Mouse (Mus musculus): ENCODE data around the gene Olfr67. TPM values are rescaled to one million over a fixed set of nuclear protein-coding genes. Genes with fewer than 3 reads are reported as not detected.
"Not testable (repeated sequence)": the region's sequence is repeated elsewhere in the genome, so short reads cannot be mapped to it uniquely, and the experiment has no call there.

Gene Olfr67
- polyA plus RNA-seq, 1 experiment from 2014 or later, result not detected

DNA sequence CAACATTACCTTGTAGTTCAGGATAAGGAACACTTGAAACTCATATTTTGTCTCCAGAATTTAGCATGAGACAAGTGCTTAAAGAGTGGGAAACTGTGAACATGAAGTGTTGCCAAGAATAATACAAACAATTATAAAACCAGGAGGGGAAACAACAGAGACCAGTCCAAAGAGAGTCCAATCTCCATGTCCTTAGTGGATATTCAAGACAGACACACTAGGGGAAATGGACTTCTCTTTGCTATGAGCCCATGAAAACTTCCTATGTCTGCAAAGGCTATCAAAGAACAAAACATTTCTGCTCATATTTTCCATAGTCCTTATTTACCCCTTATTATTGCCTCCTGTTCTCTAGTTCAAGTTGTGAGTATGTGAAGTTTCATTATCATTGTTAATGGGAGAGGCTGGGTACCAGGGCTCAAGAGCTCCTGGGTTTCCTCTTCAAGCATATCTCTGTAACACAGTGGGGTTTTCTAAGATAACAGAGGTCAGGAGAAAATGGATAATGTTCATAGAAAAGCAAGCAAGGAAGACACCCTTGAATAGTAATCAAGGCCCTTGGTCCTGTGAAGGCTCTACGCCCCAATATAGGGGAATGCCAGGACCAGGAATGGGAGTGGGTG, 19.7 kb upstream of the Olfr67 start:
- no peaks in the 10 kb centered on the region for H3K27me3 ChIP-seq
- no peak overlapping the region for H3K4me3 ChIP-seq (replicated peaks)
- H3K9ac ChIP-seq (replicated peaks), result no peak overlapping the region
- no peak overlapping the region for H3K27ac ChIP-seq
- H3K4me2 ChIP-seq, result no peak overlapping the region
- 79% methylated on average over 1 of the region's 1 CpGs for WGBS
- no peaks in the 10 kb centered on the region for H3K9me3 ChIP-seq
- no peak for ATAC-seq (ENCODE audit: insufficient number of reproducible peaks, insufficient read depth, low FRiP score, low TSS enrichment, low read depth)
- H3K36me3 ChIP-seq, result no peaks in the 10 kb centered on the region
- no peaks in the 10 kb centered on the region for H3K4me1 ChIP-seq (replicated peaks)

DNA sequence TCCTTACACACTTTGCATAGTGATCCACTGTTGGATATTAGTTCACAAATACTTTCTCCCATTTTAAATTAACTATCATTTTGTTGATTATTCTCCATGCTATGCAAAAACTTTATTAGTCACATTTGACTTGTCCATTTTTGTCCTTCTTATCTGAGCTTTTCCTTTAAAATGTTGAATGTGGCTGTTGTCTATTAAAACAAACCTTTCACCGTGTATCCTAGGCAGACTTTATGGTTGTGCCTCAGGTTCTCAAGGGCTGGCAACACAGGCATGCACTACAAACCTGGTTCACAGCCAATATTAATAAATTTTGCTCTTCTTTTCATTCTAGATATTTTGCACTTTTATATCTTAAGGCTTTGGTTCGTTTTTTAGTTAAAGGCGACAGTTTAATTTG, 19.1 kb upstream of the Olfr67 start:
- H3K27me3 ChIP-seq, result no peaks in the 10 kb centered on the region
- 77% methylated on average over 3 of the region's 3 CpGs for WGBS
- H3K4me2 ChIP-seq, result no peak overlapping the region
- no peak overlapping the region for H3K27ac ChIP-seq
- no peak for ATAC-seq (ENCODE audit: insufficient number of reproducible peaks, insufficient read depth, low FRiP score, low TSS enrichment, low read depth)
- H3K36me3 ChIP-seq, result no peaks in the 10 kb centered on the region
- H3K9me3 ChIP-seq, result no peaks in the 10 kb centered on the region
- H3K9ac ChIP-seq (replicated peaks), result no peak overlapping the region
- no peak overlapping the region for H3K4me3 ChIP-seq (replicated peaks)
- no peaks in the 10 kb centered on the region for H3K4me1 ChIP-seq (replicated peaks)

DNA sequence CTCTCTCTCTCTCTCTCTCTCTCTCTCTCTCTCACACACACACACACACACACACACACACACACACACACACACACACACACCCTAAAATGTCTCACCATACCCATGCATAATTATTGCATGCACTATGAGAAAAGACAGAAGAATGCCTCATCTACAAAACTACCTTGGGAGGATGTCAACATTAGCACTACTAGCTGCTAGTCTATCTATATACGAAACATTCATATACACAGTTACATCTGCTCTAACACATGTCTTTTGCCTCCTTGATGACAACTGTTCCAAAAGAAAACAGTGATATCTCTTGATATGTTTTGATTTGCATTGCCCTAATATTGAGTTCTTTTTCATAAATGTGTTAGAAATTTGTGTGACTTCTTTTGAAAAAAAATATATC, 18.7 kb upstream of the Olfr67 start:
- no peak overlapping the region for H3K4me3 ChIP-seq (replicated peaks)
- no peak for ATAC-seq (ENCODE audit: insufficient number of reproducible peaks, insufficient read depth, low FRiP score, low TSS enrichment, low read depth)
- H3K27me3 ChIP-seq, result no peaks in the 10 kb centered on the region
- no peaks in the 10 kb centered on the region for H3K36me3 ChIP-seq
- no peaks in the 10 kb centered on the region for H3K4me1 ChIP-seq (replicated peaks)
- WGBS, result 68% methylated on average over 1 of the region's 1 CpGs
- H3K9me3 ChIP-seq, result no peaks in the 10 kb centered on the region
- no peak overlapping the region for H3K4me2 ChIP-seq
- no peak overlapping the region for H3K9ac ChIP-seq (replicated peaks)
- H3K27ac ChIP-seq, result no peak overlapping the region

DNA sequence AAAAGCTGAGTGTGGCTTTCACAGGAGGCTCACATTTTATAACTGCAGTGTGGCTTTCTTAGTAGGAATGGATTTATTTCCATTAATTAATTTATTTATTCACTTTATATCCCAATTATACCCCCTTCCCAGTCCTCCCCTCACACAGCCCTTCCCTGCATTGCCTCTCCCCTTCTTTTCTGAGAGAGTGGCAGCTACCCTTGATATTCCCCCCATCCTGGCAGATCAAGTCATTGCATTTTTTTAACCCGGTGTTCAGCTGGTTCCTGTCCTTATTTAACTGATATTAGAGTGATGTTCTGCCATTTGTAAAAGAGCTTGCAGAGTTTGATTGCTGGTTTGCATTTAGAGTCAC, 18.2 kb upstream of the Olfr67 start:
- Histone ChIP-seq H3K27ac (no peak overlapping the region), H3K36me3 (no peaks in the 10 kb centered on the region), H3K27me3 (no peaks in the 10 kb centered on the region), H3K4me3 (replicated peaks) (no peak overlapping the region), H3K4me2 (no peak overlapping the region), H3K9me3 (no peaks in the 10 kb centered on the region), H3K4me1 (replicated peaks) (no peaks in the 10 kb centered on the region), H3K9ac (replicated peaks) (no peak overlapping the region)
- ATAC-seq (ENCODE audit: insufficient number of reproducible peaks, insufficient read depth, low FRiP score, low TSS enrichment, low read depth), result no peak
- WGBS, result 72% methylated on average over 1 of the region's 1 CpGs

DNA sequence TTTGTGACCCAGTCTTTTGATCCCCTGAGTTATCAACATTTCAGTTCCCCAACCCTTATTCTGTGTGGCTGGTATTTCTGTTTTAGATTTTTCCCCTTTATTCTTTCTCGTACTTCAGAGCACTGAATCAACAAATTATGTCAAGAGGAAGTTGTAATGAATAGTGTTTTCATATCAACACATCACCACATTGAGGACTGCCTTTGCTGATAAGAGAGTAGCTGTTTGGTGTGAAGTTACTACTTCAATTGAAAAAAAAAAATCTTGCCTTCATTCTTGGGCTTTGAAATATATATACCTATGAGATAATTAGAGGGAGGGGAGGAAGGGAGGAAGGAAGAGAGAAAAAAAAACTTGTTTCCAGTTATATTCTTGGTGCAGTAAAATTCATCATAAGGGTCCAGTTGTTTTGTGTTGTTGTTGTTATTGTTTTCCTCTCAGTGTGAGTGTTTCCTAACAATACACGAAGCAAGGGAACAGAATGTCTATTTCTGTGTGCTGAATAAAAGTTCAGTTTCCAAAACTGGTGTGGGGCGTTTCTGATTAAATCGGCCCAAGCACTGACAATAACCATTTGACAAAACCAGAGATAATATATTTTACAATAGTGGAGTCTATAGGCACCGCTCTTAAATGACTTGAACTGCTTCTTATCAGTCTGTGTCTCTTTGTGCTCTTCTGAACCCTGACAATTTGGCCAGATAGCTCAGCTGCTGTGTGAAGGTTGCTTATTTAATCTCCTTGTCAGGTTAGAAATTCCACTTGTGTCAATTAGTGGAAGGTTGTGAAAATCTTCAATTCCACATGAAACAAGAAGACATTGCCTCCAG, 17.6 kb upstream of the Olfr67 start:
- H3K27me3 ChIP-seq, result no peaks in the 10 kb centered on the region
- WGBS, result 66% methylated on average over 5 of the region's 5 CpGs
- no peak overlapping the region for H3K9ac ChIP-seq (replicated peaks)
- no peak for ATAC-seq (ENCODE audit: insufficient number of reproducible peaks, insufficient read depth, low FRiP score, low TSS enrichment, low read depth)
- no peak overlapping the region for H3K4me3 ChIP-seq (replicated peaks)
- H3K36me3 ChIP-seq, result no peaks in the 10 kb centered on the region
- no peaks in the 10 kb centered on the region for H3K9me3 ChIP-seq
- no peaks in the 10 kb centered on the region for H3K4me1 ChIP-seq (replicated peaks)
- H3K4me2 ChIP-seq, result no peak overlapping the region
- H3K27ac ChIP-seq, result no peak overlapping the region

DNA sequence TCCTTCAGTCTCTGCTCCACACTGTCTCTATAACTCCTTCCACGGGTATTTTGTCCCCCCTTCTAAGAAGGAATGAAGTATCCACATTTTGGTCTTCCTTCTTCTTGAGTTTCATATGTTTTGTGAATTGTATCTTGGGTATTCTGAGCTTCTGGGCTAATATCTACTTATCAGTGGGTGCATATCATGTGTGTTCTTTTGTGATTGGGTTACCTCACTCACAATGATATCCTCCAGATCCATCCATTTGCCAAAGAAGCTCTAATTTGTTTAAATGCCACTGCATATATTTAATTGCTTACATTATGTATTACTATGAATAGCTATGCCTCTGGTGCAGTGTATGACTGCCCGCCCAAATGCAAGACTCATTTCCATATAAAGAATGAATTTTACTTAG, 16.5 kb upstream of the Olfr67 start:
- WGBS, result 82% methylated on average over 2 of the region's 2 CpGs
- H3K4me1 ChIP-seq (replicated peaks); H3K9ac ChIP-seq (replicated peaks); H3K4me2 ChIP-seq; ATAC-seq (ENCODE audit: insufficient number of reproducible peaks, insufficient read depth, low FRiP score, low TSS enrichment, low read depth); H3K4me3 ChIP-seq (replicated peaks); H3K9me3 ChIP-seq; H3K36me3 ChIP-seq; H3K27ac ChIP-seq; H3K27me3 ChIP-seq: not testable (repeated sequence)

- WGBS, result 62% methylated on average over 1 of the region's 1 CpGs
- ATAC-seq (ENCODE audit: insufficient number of reproducible peaks, insufficient read depth, low FRiP score, low TSS enrichment, low read depth), result no peak
- H3K36me3 ChIP-seq, result no peaks in the 10 kb centered on the region
- H3K9me3 ChIP-seq, result no peaks in the 10 kb centered on the region
- no peaks in the 10 kb centered on the region for H3K27me3 ChIP-seq
- H3K9ac ChIP-seq (replicated peaks), result no peak overlapping the region
- no peak overlapping the region for H3K4me2 ChIP-seq
- H3K4me3 ChIP-seq (replicated peaks), result no peak overlapping the region
- no peaks in the 10 kb centered on the region for H3K4me1 ChIP-seq (replicated peaks)
- H3K27ac ChIP-seq, result no peak overlapping the region
These were observed 15.2 kb upstream of the Olfr67 start for GRCm38 (mm10) chr7:103806856-103807255.

- H3K27ac ChIP-seq, result no peak overlapping the region
- H3K4me3 ChIP-seq (replicated peaks), result no peak overlapping the region
- 21% methylated on average over 4 of the region's 4 CpGs for WGBS
- no peak overlapping the region for H3K9ac ChIP-seq (replicated peaks)
- ATAC-seq (ENCODE audit: insufficient number of reproducible peaks, insufficient read depth, low FRiP score, low TSS enrichment, low read depth), result no peak
- H3K9me3 ChIP-seq, result no peaks in the 10 kb centered on the region
- no peaks in the 10 kb centered on the region for H3K36me3 ChIP-seq
- no peaks in the 10 kb centered on the region for H3K27me3 ChIP-seq
- no peaks in the 10 kb centered on the region for H3K4me1 ChIP-seq (replicated peaks)
- no peak overlapping the region for H3K4me2 ChIP-seq
These were observed 1.2 kb upstream of the Olfr67 start for GRCm38 (mm10) chr7:103792669-103793388.

DNA sequence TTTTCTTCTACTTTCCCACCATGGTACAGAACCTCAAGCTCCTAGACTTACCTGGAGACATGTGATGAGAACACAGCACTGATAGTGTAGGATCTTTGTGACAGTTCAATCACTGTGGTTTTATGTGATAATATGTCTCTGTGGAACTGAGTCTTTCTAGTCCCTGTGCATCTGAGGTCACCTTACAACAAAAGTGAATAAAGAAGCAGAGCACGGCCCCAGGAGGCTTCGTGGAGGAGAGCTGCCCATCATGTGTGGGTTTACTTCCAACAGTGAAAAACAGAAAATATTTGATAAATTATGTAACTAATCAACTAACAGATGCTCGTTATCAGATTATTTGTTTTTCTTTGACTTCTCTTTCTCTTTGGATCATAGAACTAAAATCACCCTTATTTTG, 12.0 kb downstream of the Olfr67 start, which contains the start of gene Olfr68:
Gene Olfr68 (minus strand): TSS at position 101 of the 400 bp plus-strand sequence.
- ATAC-seq (ENCODE audit: insufficient number of reproducible peaks, insufficient read depth, low FRiP score, low TSS enrichment, low read depth), result no peak
- Histone ChIP-seq H3K36me3 (no peaks in the 10 kb centered on the region), H3K27ac (no peak within 1 kb of the TSS), H3K9me3 (no peaks in the 10 kb centered on the region), H3K4me3 (replicated peaks) (no peak within 1 kb of the TSS), H3K9ac (replicated peaks) (no peak within 1 kb of the TSS), H3K4me2 (no peak within 1 kb of the TSS), H3K27me3 (no peaks in the 10 kb centered on the region), H3K4me1 (replicated peaks) (no peaks in the 10 kb centered on the region)
- WGBS, result 71% methylated on average over 3 of the region's 3 CpGs

- not testable (repeated sequence) for H3K4me2 ChIP-seq; H3K27me3 ChIP-seq; ATAC-seq (ENCODE audit: insufficient number of reproducible peaks, insufficient read depth, low FRiP score, low TSS enrichment, low read depth); H3K9ac ChIP-seq (replicated peaks); H3K4me1 ChIP-seq (replicated peaks); H3K36me3 ChIP-seq; H3K4me3 ChIP-seq (replicated peaks); H3K27ac ChIP-seq; H3K9me3 ChIP-seq
- WGBS, result 85% methylated on average over 4 of the region's 4 CpGs
These were observed 14.0 kb downstream of the Olfr67 start for GRCm38 (mm10) chr7:103777652-103778051.

GRCm38 (mm10) chr7:103771494-103771893, 20.1 kb downstream of the Olfr67 start, which contains the start of gene Olfr69:
TSS of gene Olfr69 (minus strand) at chr7:103771594.
- Histone ChIP-seq H3K9me3 (no peaks in the 10 kb centered on the region), H3K4me3 (replicated peaks) (no peak within 1 kb of the TSS), H3K36me3 (no peaks in the 10 kb centered on the region), H3K27ac (no peak within 1 kb of the TSS), H3K4me1 (replicated peaks) (no peaks in the 10 kb centered on the region), H3K27me3 (no peaks in the 10 kb centered on the region), H3K4me2 (no peak within 1 kb of the TSS), H3K9ac (replicated peaks) (no peak within 1 kb of the TSS)
- 75% methylated on average over 2 of the region's 2 CpGs for WGBS
- no peak for ATAC-seq (ENCODE audit: insufficient number of reproducible peaks, insufficient read depth, low FRiP score, low TSS enrichment, low read depth)

All from limb, embryonic 12.5 days (tissue).